Mouse (Mus musculus) spleen, adult 2 months (tissue): Measurements from ENCODE around the gene Slc46a1.

Experiments used
- CTCF ChIP-seq: fragments of 200-500 bp; IDR thresholded peaks from 2 replicates; pipeline ENCODE4 v1.5.1; 2011; ENCODE audit warnings: mild to moderate bottlenecking, inconsistent platforms; ENCODE audit not compliant: insufficient read depth, insufficient read length, insufficient replicate concordance; ENCODE audit errors: extremely low read depth
- POLR2A ChIP-seq: fragments of 200-500 bp; IDR thresholded peaks from 2 replicates; pipeline ENCODE4 v1.6.1; 2011; ENCODE audit warnings: low read depth, low read length, inconsistent platforms

DNA sequence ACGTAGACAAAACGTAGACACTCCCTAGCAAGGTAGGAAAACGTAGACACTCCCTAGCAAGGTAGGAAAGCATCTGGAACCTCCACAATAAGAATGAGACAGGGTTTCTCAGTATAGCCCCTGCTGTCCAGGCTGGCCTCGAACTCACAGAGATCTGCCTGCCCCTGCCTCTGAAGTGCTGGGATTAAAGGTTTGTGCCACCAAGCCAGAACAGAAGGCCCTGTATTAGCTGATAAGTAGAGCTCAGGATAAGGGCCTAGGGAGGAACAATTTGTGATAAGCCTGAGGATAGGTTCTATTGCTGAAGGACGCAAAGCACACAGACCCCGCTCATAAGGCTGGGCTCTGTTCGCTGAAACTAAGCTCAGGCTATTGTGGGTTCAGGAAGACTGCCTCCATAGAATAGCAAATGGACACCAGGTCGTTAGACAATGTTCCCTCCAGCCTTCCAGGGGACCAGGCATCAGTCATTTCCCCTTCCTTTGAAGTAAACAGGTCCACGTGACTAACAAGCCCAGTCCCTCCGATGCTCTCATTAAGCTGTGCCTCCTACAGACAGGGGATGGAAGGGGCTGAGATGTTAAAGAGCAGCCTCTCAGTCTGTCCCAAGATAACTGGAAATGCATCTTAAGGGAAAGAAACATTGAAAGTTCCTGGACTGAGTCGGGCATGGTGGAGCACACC is 35.2 kb upstream of the Slc46a1 start:
- TF ChIP-seq CTCF (no peak), POLR2A (no peak)
